Mouse (Mus musculus): ENCODE data around the gene Zfp106. TPM values are rescaled to one million over a fixed set of nuclear protein-coding genes. Genes with fewer than 3 reads are reported as not detected.
"Not testable (repeated sequence)": the region's sequence is repeated elsewhere in the genome, so short reads cannot be mapped to it uniquely, and the experiment has no call there.

The Zfp106 gene
- polyA plus RNA-seq, 1 experiment from 2014 or later: 73.9 TPM

- no peak overlapping the region for H3K4me2 ChIP-seq (ENCODE audit: low read depth, low read length, severe bottlenecking)
- H3K27me3 ChIP-seq (ENCODE audit: control insufficient read depth, insufficient read depth, low read length): no peaks in the 10 kb centered on the region
- no peaks in the 10 kb centered on the region for H3K4me1 ChIP-seq (replicated peaks; ENCODE audit: control insufficient read depth, insufficient read depth, low read length)
- H3K4me3 ChIP-seq (ENCODE audit: low read depth, low read length): no peak overlapping the region
- WGBS: 85% methylated on average over 4 of the region's 4 CpGs
- H3K36me3 ChIP-seq (ENCODE audit: control insufficient read depth, insufficient read depth, low read length): no peaks in the 10 kb centered on the region
- no peaks in the 10 kb centered on the region for H3K9me3 ChIP-seq (ENCODE audit: control insufficient read depth, low read length)
- ATAC-seq (replicated peaks; ENCODE audit: low FRiP score) (no peak), DNase-seq (ENCODE audit: low spot score) (no peak)
- no peak overlapping the region for H3K27ac ChIP-seq (ENCODE audit: low read depth, low read length)
- no peak overlapping the region for H3K9ac ChIP-seq (ENCODE audit: low read length)
These were observed 14.2 kb upstream of the Zfp106 start for GRCm38 (mm10) chr2:120577799-120578198.

GRCm38 (mm10) chr2:120575978-120576377 is 12.3 kb upstream of the Zfp106 start:
- no peak for DNase-seq (ENCODE audit: low spot score)
- Histone ChIP-seq H3K4me3 (ENCODE audit: low read depth, low read length) (no peak overlapping the region), H3K36me3 (ENCODE audit: control insufficient read depth, insufficient read depth, low read length) (no peaks in the 10 kb centered on the region), H3K4me2 (ENCODE audit: low read depth, low read length, severe bottlenecking) (no peak overlapping the region), H3K27ac (ENCODE audit: low read depth, low read length) (no peak overlapping the region), H3K4me1 (replicated peaks; ENCODE audit: control insufficient read depth, insufficient read depth, low read length) (no peaks in the 10 kb centered on the region), H3K27me3 (ENCODE audit: control insufficient read depth, insufficient read depth, low read length) (no peaks in the 10 kb centered on the region), H3K9ac (ENCODE audit: low read length) (no peak overlapping the region), H3K9me3 (ENCODE audit: control insufficient read depth, low read length) (no peaks in the 10 kb centered on the region)
- no peak for ATAC-seq (replicated peaks; ENCODE audit: low FRiP score)
- 89% methylated on average over 2 of the region's 2 CpGs for WGBS

DNA sequence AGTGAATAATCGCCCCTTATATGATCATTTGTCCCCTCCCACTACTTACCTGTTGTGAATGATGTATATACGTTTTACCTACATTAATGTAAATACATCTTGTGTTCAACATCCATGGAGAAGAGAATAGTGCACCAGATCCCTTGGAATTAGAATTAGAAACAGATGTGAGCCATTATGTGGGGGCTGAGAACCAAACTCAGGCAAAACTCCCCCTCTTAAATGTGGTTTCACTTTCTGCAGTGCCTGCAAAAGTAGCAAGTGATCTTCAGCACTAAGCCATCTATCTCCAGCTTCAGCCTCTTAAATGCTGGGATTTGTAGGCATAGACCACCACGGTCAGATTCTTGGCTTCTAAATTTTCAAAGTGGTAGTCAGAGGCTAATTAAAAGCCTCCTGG is 11.5 kb upstream of the Zfp106 start:
- WGBS: 90% methylated on average over 3 of the region's 3 CpGs
- Histone ChIP-seq H3K9ac (ENCODE audit: low read length) (no peak overlapping the region), H3K9me3 (ENCODE audit: control insufficient read depth, low read length) (no peaks in the 10 kb centered on the region), H3K27ac (ENCODE audit: low read depth, low read length) (no peak overlapping the region), H3K4me1 (replicated peaks; ENCODE audit: control insufficient read depth, insufficient read depth, low read length) (no peaks in the 10 kb centered on the region), H3K4me2 (ENCODE audit: low read depth, low read length, severe bottlenecking) (no peak overlapping the region), H3K4me3 (ENCODE audit: low read depth, low read length) (no peak overlapping the region), H3K36me3 (ENCODE audit: control insufficient read depth, insufficient read depth, low read length) (no peaks in the 10 kb centered on the region), H3K27me3 (ENCODE audit: control insufficient read depth, insufficient read depth, low read length) (no peaks in the 10 kb centered on the region)
- no peak for DNase-seq (ENCODE audit: low spot score)
- ATAC-seq (replicated peaks; ENCODE audit: low FRiP score): no peak

GRCm38 (mm10) chr2:120572161-120572560 is 8.5 kb upstream of the Zfp106 start:
- DNase-seq (ENCODE audit: low spot score); H3K4me2 ChIP-seq (ENCODE audit: low read depth, low read length, severe bottlenecking); ATAC-seq (replicated peaks; ENCODE audit: low FRiP score); H3K4me3 ChIP-seq (ENCODE audit: low read depth, low read length); H3K36me3 ChIP-seq (ENCODE audit: control insufficient read depth, insufficient read depth, low read length); H3K9me3 ChIP-seq (ENCODE audit: control insufficient read depth, low read length); H3K9ac ChIP-seq (ENCODE audit: low read length); H3K27me3 ChIP-seq (ENCODE audit: control insufficient read depth, insufficient read depth, low read length); H3K27ac ChIP-seq (ENCODE audit: low read depth, low read length); H3K4me1 ChIP-seq (replicated peaks; ENCODE audit: control insufficient read depth, insufficient read depth, low read length): not testable (repeated sequence)
- 95% methylated on average over 3 of the region's 3 CpGs for WGBS

DNA sequence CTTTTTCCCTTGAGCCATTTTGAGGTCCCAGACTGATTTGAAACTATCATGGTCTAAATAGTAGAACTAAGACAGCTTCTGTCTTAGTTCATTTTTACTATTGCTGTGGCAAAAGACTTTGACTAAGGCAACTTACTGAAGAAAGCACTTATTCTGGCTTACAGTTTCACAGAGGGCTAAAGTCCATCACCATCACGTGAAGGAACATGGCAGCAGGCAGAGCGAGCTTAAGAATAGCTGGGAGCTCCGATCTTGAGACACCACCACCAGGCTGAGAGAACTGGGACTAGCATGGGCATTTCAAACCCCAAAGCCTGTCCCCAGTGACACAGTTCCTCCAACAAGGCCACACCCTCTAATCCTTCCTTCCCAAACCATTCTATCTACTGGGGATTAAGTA is 7.4 kb upstream of the Zfp106 start:
- Histone ChIP-seq H3K9ac (ENCODE audit: low read length) (no peak overlapping the region), H3K4me1 (replicated peaks; ENCODE audit: control insufficient read depth, insufficient read depth, low read length) (no peaks in the 10 kb centered on the region), H3K36me3 (ENCODE audit: control insufficient read depth, insufficient read depth, low read length) (no peaks in the 10 kb centered on the region), H3K4me3 (ENCODE audit: low read depth, low read length) (no peak overlapping the region), H3K27ac (ENCODE audit: low read depth, low read length) (no peak overlapping the region), H3K4me2 (ENCODE audit: low read depth, low read length, severe bottlenecking) (no peak overlapping the region), H3K27me3 (ENCODE audit: control insufficient read depth, insufficient read depth, low read length) (no peaks in the 10 kb centered on the region), H3K9me3 (ENCODE audit: control insufficient read depth, low read length) (no peaks in the 10 kb centered on the region)
- ATAC-seq (replicated peaks; ENCODE audit: low FRiP score): no peak
- DNase-seq (ENCODE audit: low spot score): no peak
- WGBS: 96% methylated on average over 3 of the region's 3 CpGs

DNA sequence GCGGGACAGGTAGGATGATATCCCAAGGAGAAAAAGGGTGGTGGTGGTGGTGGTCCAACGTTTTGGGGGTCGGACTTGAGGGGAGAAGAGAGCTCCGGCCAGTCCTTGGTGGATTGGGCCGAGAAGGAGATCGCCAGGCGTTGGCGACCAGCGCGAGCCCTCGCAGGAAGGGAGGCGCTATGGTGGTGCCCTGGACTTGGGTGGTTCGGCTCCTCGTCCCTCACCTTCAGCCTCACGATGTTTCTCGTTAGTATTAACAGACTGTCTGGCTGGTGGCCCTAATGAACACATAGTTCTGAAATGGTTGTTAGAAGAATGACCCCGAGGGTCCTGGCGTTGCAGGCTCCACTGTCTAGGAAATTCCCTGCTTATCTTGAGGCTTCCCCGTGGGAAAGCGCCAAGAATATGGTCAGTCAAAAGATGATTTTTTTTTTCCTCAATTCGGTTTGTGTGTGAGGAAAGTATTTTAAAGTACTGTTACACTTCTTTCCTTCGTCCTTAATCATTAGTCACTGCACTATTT is 4.2 kb upstream of the Zfp106 start:
- peak overlapping the region; percentile 58 for H3K4me3 ChIP-seq (ENCODE audit: low read depth, low read length)
- peak overlapping the region; percentile 71 for H3K4me2 ChIP-seq (ENCODE audit: low read depth, low read length, severe bottlenecking)
- H3K36me3 ChIP-seq (ENCODE audit: control insufficient read depth, insufficient read depth, low read length): no peaks in the 10 kb centered on the region
- DNase-seq (ENCODE audit: low spot score) (no peak), ATAC-seq (replicated peaks; ENCODE audit: low FRiP score) (peak; percentile 74)
- H3K9me3 ChIP-seq (ENCODE audit: control insufficient read depth, low read length): no peaks in the 10 kb centered on the region
- H3K27me3 ChIP-seq (ENCODE audit: control insufficient read depth, insufficient read depth, low read length): no peaks in the 10 kb centered on the region
- peaks cover under 1% of the 10 kb centered on the region; the same call in 1 of the 2 replicates for H3K4me1 ChIP-seq (replicated peaks; ENCODE audit: control insufficient read depth, insufficient read depth, low read length)
- under 1% methylated on average over 22 of the region's 22 CpGs for WGBS
- peak overlapping the region; percentile 70 for H3K9ac ChIP-seq (ENCODE audit: low read length)
- H3K27ac ChIP-seq (ENCODE audit: low read depth, low read length): no peak overlapping the region

DNA sequence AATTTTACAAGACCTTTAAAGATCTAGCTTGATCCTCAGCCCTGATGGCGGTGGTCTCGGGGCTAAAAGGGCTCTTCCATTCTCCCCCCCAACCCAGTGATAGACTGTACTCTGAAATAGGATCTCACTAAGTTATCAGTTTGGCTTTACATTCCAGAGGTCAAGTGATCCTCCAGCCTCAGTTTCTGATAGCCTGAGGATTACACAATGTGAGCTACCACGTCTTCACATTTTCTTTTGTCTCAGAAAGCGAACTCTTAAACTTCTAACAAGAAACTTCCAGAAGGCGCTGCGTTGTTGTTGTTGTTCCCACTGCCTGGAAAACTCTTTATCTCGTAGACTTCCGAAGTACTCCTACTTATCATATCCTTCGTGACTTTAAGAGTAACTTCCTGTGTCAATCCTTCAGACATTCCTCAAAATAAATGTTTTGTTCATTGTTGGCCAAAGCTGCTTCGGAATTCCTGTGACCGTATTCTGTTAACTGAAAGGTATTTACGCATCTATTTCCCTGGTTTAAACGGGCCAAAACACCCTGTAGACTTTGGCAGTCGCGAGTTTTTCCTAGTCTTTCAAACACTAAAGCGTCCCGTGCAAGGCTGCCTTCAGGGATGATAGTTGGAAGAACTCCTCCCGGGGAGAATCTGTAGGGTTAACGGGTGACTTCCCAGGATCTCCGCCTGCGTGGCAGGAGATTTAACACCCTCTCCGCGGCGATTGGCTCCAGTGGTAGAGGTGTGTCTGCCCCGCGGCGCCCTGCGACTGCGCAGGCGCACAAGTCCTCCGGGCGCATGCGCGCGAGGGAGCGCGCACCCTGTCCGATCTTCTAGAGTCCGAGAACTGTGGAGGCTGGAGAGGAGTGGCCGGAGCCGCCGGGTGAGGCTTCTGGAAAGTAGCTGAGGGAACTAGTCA is 3.5 kb upstream of the Zfp106 start, which contains the start of gene Snap23:
TSS of gene Snap23 (plus strand) at position 786 of the 912 bp plus-strand sequence.
- Histone ChIP-seq H3K27ac (ENCODE audit: low read depth, low read length) (no peak within 1 kb of the TSS), H3K9me3 (ENCODE audit: control insufficient read depth, low read length) (no peaks in the 10 kb centered on the region), H3K27me3 (ENCODE audit: control insufficient read depth, insufficient read depth, low read length) (no peaks in the 10 kb centered on the region), H3K4me2 (ENCODE audit: low read depth, low read length, severe bottlenecking) (peak within 1 kb of the TSS; percentile 71), H3K9ac (ENCODE audit: low read length) (peak within 1 kb of the TSS; percentile 70), H3K36me3 (ENCODE audit: control insufficient read depth, insufficient read depth, low read length) (no peaks in the 10 kb centered on the region), H3K4me1 (replicated peaks; ENCODE audit: control insufficient read depth, insufficient read depth, low read length) (peaks cover 3% of the 10 kb centered on the region; the same call in 1 of the 2 replicates), H3K4me3 (ENCODE audit: low read depth, low read length) (peak within 1 kb of the TSS; percentile 58)
- peak; percentile 97 for DNase-seq (ENCODE audit: low spot score)
- 2% methylated on average over 42 of the region's 42 CpGs for WGBS
- peak; percentile 94 for ATAC-seq (replicated peaks; ENCODE audit: low FRiP score)

DNA sequence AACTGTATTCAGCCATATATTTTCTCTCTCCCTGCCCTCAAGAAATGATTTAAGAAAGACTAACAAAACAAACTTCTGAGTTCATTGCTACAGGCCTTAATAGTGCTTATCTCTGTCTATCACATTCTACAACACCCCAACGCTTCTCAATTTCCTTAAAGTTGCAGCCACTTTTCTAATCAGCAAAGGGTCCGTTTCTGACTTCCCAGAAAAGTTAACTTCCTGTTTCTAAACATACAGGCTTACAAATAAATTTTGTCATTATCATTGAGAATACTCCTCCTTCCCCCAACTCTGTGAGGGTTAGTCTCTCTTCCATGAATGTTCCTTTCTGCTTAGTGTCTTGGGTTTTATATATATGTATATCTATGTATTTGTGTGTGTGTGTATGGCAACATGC is 1.7 kb upstream of the Zfp106 start:
- WGBS: 88% methylated on average over 2 of the region's 2 CpGs

More for the DNA sequence above, 1.7 kb upstream of the Zfp106 start:
- Histone ChIP-seq H3K36me3 (ENCODE audit: control insufficient read depth, insufficient read depth, low read length) (no peaks in the 10 kb centered on the region), H3K9ac (ENCODE audit: low read length) (no peak overlapping the region), H3K27ac (ENCODE audit: low read depth, low read length) (no peak overlapping the region), H3K4me2 (ENCODE audit: low read depth, low read length, severe bottlenecking) (no peak overlapping the region), H3K27me3 (ENCODE audit: control insufficient read depth, insufficient read depth, low read length) (no peaks in the 10 kb centered on the region), H3K4me3 (ENCODE audit: low read depth, low read length) (no peak overlapping the region), H3K4me1 (replicated peaks; ENCODE audit: control insufficient read depth, insufficient read depth, low read length) (peaks cover 3% of the 10 kb centered on the region; the same call in 1 of the 2 replicates), H3K9me3 (ENCODE audit: control insufficient read depth, low read length) (no peaks in the 10 kb centered on the region)
- DNase-seq (ENCODE audit: low spot score) (no peak), ATAC-seq (replicated peaks; ENCODE audit: low FRiP score) (no peak)

Measured in forebrain, embryonic 11.5 days (tissue).